8 mouse cellular contexts compared by ENCODE assay signal in genomic region chr4:129047721-129048421, GRCm38 (mm10). TPM values are rescaled to one million over a fixed set of nuclear protein-coding genes. Genes with fewer than 3 reads are reported as not detected.
A peak's percentile ranks its signal among the peaks of the same experiment; 100 is the strongest.
DNase-seq lines count a peak whose midpoint lies in the region; ATAC-seq and TF ChIP-seq lines count a peak whose summit lies in the region.

No protein-coding gene starts in this region.

- H3K4me1 ChIP-seq in heart, embryonic 10.5 days = peaks cover 29% of the 10 kb centered on the region
- peaks cover 8 to 21% of the 10 kb centered on the region in 2 experiments; a peak in 3 of 4 replicates for H3K4me1 ChIP-seq in ES-E14 (ENCODE audit: control insufficient read depth in 2 of 2, insufficient read depth in 2 of 2, low read length in 2 of 2, poor library complexity in 1 of 2)
- peaks cover 38% of the 10 kb centered on the region for H3K4me1 ChIP-seq in hindbrain, embryonic 10.5 days (replicated peaks)
- peaks cover 32% of the 10 kb centered on the region for H3K4me1 ChIP-seq in liver, postnatal 0 days (ENCODE audit: insufficient read depth)

- in situ Hi-C loops in ES-E14 (cut with MboI; ENCODE audit: low sequenced_read_pairs in 2 of 2, unreplicated experiment in 2 of 2) = no loop called here

- no peaks in the 10 kb centered on the region for H3K9me3 ChIP-seq in heart, embryonic 10.5 days
- no peaks in the 10 kb centered on the region for H3K9me3 ChIP-seq in ES-E14 (ENCODE audit: control insufficient read depth, insufficient read depth, low read depth, low read length)
- H3K9me3 ChIP-seq in hindbrain, embryonic 10.5 days = no peaks in the 10 kb centered on the region
- no peaks in the 10 kb centered on the region for H3K9me3 ChIP-seq in liver, postnatal 0 days (ENCODE audit: low read length)

- TF ChIP-seq EP300 in liver, postnatal 0 days (IDR thresholded peaks at IDR 0.05; ENCODE audit: low read depth) = no peak

- H3K36me3 ChIP-seq in heart, embryonic 10.5 days = no peaks in the 10 kb centered on the region
- no peaks in the 10 kb centered on the region for H3K36me3 ChIP-seq in ES-E14 (ENCODE audit: control insufficient read depth, insufficient read depth, low read length, poor library complexity, severe bottlenecking)
- H3K36me3 ChIP-seq in hindbrain, embryonic 10.5 days = no peaks in the 10 kb centered on the region
- H3K36me3 ChIP-seq in liver, postnatal 0 days (replicated peaks; ENCODE audit: insufficient read depth, low read length) = no peaks in the 10 kb centered on the region

- no peak for ATAC-seq in liver, postnatal 0 days

- peak overlapping the region; percentile 97 for H3K4me2 ChIP-seq in liver, postnatal 0 days (ENCODE audit: low read depth, low read length)

- 14% methylated on average over 15 of the region's 15 CpGs for WGBS in heart, embryonic 10.5 days
- whole genome bisulfite sequencing in hindbrain, embryonic 10.5 days = 21% methylated on average over 15 of the region's 15 CpGs
- 15% methylated on average over 15 of the region's 15 CpGs for WGBS in liver, postnatal 0 days (ENCODE audit: insufficient replicate concordance)

- H3K27me3 ChIP-seq in heart, embryonic 10.5 days (ENCODE audit: insufficient read depth, poor library complexity, severe bottlenecking) = peaks cover 53% of the 10 kb centered on the region
- peaks cover 76% of the 10 kb centered on the region for H3K27me3 ChIP-seq in hindbrain, embryonic 10.5 days (ENCODE audit: insufficient read depth, poor library complexity, severe bottlenecking)
- H3K27me3 ChIP-seq in liver, postnatal 0 days (ENCODE audit: insufficient read depth, low read length) = peaks cover 36% of the 10 kb centered on the region

- intact Hi-C loops in heart, postnatal 10 days (cut with DNase I) = no loop called here

- H3K4me3 ChIP-seq in heart, embryonic 10.5 days = peak overlapping the region; percentile 74
- H3K4me3 ChIP-seq in ES-E14 (ENCODE audit: insufficient read depth in 1 of 2, low read depth in 1 of 2, low read length in 2 of 2, poor library complexity in 1 of 2, severe bottlenecking in 1 of 2) = peak overlapping the region; percentile 61 to 84
- H3K4me3 ChIP-seq in hindbrain, embryonic 10.5 days = peak overlapping the region; percentile 72
- peak overlapping the region; percentile 60 for H3K4me3 ChIP-seq in liver, postnatal 0 days (ENCODE audit: low read depth, low read length)

- no peak for DNase-seq in heart, embryonic 10.5 days (ENCODE audit: low spot score)
- no peak for DNase-seq in heart, postnatal 10 days
- no peak for DNase-seq in ES-E14 (ENCODE audit: low read depth, low spot score)
- peak; percentile 29 for DNase-seq in hindbrain, embryonic 10.5 days (ENCODE audit: low spot score)
- DNase-seq in liver, postnatal 0 days = no peak
- DNase-seq in urinary bladder, adult 2 months (ENCODE audit: low spot score) = no peak
- no peak for DNase-seq in left cerebral cortex, adult 11 months (ENCODE audit: low spot score)
- DNase-seq in right cerebral cortex, adult 18-20 months = no peak

- peak overlapping the region; percentile 81; the same call in 1 of the 2 replicates for H3K9ac ChIP-seq in ES-E14 (ENCODE audit: insufficient read depth, low read depth, low read length, poor library complexity, severe bottlenecking)
- no peak overlapping the region for H3K9ac ChIP-seq in liver, postnatal 0 days (replicated peaks)

- peak overlapping the region; percentile 87; the same call in 1 of the 2 replicates for H3K27ac ChIP-seq in heart, embryonic 10.5 days
- peak overlapping the region; percentile 40; the same call in 1 of the 2 replicates for H3K27ac ChIP-seq in ES-E14 (ENCODE audit: insufficient read depth, low read depth, low read length, poor library complexity, severe bottlenecking)
- peak overlapping the region; percentile 91 for H3K27ac ChIP-seq in hindbrain, embryonic 10.5 days
- no peak overlapping the region for H3K27ac ChIP-seq in liver, postnatal 0 days (ENCODE audit: low read depth)

- TF ChIP-seq CTCF in liver, postnatal 0 days (IDR thresholded peaks at IDR 0.05; ENCODE audit: low read depth) = no peak

TF ChIP-seq in ES-E14, 5 proteins besides CTCF, POLR2A, EP300 and RAD21:
- TF ChIP-seq CHD2 (IDR thresholded peaks at IDR 0.05; ENCODE audit: low read depth, low read length) (no peak), ZNF384 (IDR thresholded peaks at IDR 0.05; ENCODE audit: low read depth, low read length) (peak; percentile 89), MAFK (IDR thresholded peaks at IDR 0.05; ENCODE audit: insufficient read depth, low read depth, low read length) (no peak)
TF ChIP-seq in ES-E14: peak in this region for 1.

RNA-seq across cellular contexts. Expression of gene Rnf19b, which starts 10.2 kb away (rescaled TPM):
- 5.3 and 6.8 TPM in 2 replicates for polyA plus RNA-seq in heart, embryonic 10.5 days (2016; fragmentation: Nextera tagmentation; extraction: Ambion mirVana)
- total RNA-seq in heart, postnatal 10 days (2021) = 10 to 100 TPM; 20.9 to 22.2 TPM
- total RNA-seq in ES-E14 (2012; rRNA removed) = 47.1 and 66.7 TPM in 2 replicates
- polyA plus RNA-seq in hindbrain, embryonic 10.5 days (2016; fragmentation: Nextera tagmentation; extraction: Ambion mirVana) = 9.2 and 9.9 TPM in 2 replicates
- 5.5 and 6.0 TPM in 2 replicates for polyA plus RNA-seq in liver, postnatal 0 days (2015; fragmentation: Nextera tagmentation; extraction: Ambion mirVana)
- 25.9 and 28.9 TPM in 2 replicates for polyA plus RNA-seq in urinary bladder, adult 2 months (2012; rRNA removed)

RNA-seq across cellular contexts. Expression of gene Ak2, which starts 56.1 kb away (rescaled TPM):
- polyA plus RNA-seq in heart, embryonic 10.5 days (2016; fragmentation: Nextera tagmentation; extraction: Ambion mirVana) = 189 and 215 TPM in 2 replicates
- 10 to 100 TPM; 91.3 to 93.4 TPM for total RNA-seq in heart, postnatal 10 days (2021)
- total RNA-seq in ES-E14 (2012; rRNA removed) = 148 and 177 TPM in 2 replicates
- 168 and 202 TPM in 2 replicates for polyA plus RNA-seq in hindbrain, embryonic 10.5 days (2016; fragmentation: Nextera tagmentation; extraction: Ambion mirVana)
- 276 and 291 TPM in 2 replicates for polyA plus RNA-seq in liver, postnatal 0 days (2015; fragmentation: Nextera tagmentation; extraction: Ambion mirVana)
- polyA plus RNA-seq in urinary bladder, adult 2 months (2012; rRNA removed) = 59.2 and 75.5 TPM in 2 replicates

RNA-seq across cellular contexts. Expression of gene Tmem54, which starts 57.5 kb away (rescaled TPM):
- polyA plus RNA-seq in heart, embryonic 10.5 days (2016; fragmentation: Nextera tagmentation; extraction: Ambion mirVana) = 1.1 and 5.6 TPM in 2 replicates
- not detected for total RNA-seq in heart, postnatal 10 days (2021)
- total RNA-seq in ES-E14 (2012; rRNA removed) = 10.0 and 18.8 TPM in 2 replicates
- polyA plus RNA-seq in hindbrain, embryonic 10.5 days (2016; fragmentation: Nextera tagmentation; extraction: Ambion mirVana) = 2.5 and 5.1 TPM in 2 replicates
- polyA plus RNA-seq in liver, postnatal 0 days (2015; fragmentation: Nextera tagmentation; extraction: Ambion mirVana) = 0.26 TPM in 1 of 2 replicates, not detected in the other
- polyA plus RNA-seq in urinary bladder, adult 2 months (2012; rRNA removed) = 25.3 and 27.2 TPM in 2 replicates
